Mouse (Mus musculus) myocyte (in vitro differentiated cells): ENCODE data around the gene Pdia4.
A peak's percentile ranks its signal among the peaks of the same experiment; 100 is the strongest.

ENCODE experiments used
- CEBPB ChIP-seq: IDR thresholded peaks from 2 replicates; pipeline ENCODE4 v1.6.1; 2011; ENCODE audit warnings: mild to moderate bottlenecking, moderate library complexity; ENCODE audit not compliant: poor library complexity, insufficient read depth, severe bottlenecking
- E2F4 ChIP-seq: IDR thresholded peaks from one replicate; pipeline ENCODE4 v1.6.1; 2011; ENCODE audit warnings: mild to moderate bottlenecking, control low read depth, moderate library complexity; ENCODE audit not compliant: insufficient read depth
- MAX ChIP-seq: IDR thresholded peaks from one replicate; pipeline ENCODE4 v1.6.1; 2011; ENCODE audit warnings: low read depth, mild to moderate bottlenecking, control low read depth
- MYOG ChIP-seq, 3 experiments: IDR thresholded peaks; one replicate each; pipeline ENCODE4 v1.6.1; 2011; ENCODE audit warnings: control low read depth in 2 of 3, low read depth in 2 of 3, mild to moderate bottlenecking in 2 of 3; ENCODE audit not compliant: insufficient read length in 2 of 3, control insufficient read depth in 1 of 3, insufficient read depth in 1 of 3
- POLR2A ChIP-seq: IDR thresholded peaks from one replicate; pipeline ENCODE4 v1.6.1; 2011; ENCODE audit warnings: low read depth, mild to moderate bottlenecking, control low read depth, moderate library complexity; ENCODE audit not compliant: insufficient read length
- POLR2AphosphoS2 ChIP-seq: IDR thresholded peaks from one replicate; pipeline ENCODE4 v1.6.1; 2011; ENCODE audit warnings: low read depth, control low read depth; ENCODE audit not compliant: insufficient read length
- TCF12 ChIP-seq: IDR thresholded peaks from one replicate; pipeline ENCODE4 v1.6.1; 2011; ENCODE audit warnings: mild to moderate bottlenecking, control low read depth; ENCODE audit not compliant: poor library complexity, insufficient read depth, severe bottlenecking
- USF1 ChIP-seq: IDR thresholded peaks from one replicate; pipeline ENCODE4 v1.6.1; 2011; ENCODE audit warnings: low read depth, mild to moderate bottlenecking, control low read depth, moderate library complexity

DNA sequence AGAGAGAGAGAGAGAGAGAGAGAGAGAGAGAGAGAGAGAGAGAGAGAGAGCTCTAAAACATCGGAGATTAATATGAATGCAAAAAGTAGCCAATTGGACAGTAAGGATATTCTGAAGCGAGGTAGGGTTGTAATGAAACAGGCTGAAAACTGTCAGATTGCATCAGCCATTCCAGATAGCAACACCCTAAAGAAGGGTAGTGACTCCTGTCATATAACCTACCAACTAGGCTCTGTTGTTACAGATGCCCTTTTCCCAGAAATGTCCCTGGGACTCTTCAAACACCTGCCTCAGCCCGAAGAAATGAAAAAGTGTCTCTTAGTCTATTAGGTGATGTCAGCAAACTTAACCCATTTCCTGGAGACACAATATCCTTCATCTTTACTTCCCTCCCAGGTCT, 24.4 kb downstream of the Pdia4 start:
- TF ChIP-seq POLR2A (no peak), E2F4 (no peak), MAX (no peak), CEBPB (peak; percentile 72), TCF12 (no peak), USF1 (no peak), MYOG (IDR thresholded peaks at IDR 0.05; ENCODE audit: control insufficient read depth in 1 of 3, insufficient read depth in 1 of 3, insufficient read length in 2 of 3, low read depth in 2 of 3) (no peak), POLR2AphosphoS2 (no peak)
